Mouse (Mus musculus) olfactory bulb, adult 2 months (tissue): ENCODE results near the gene Gadd45b. TPM values are rescaled to one million over a fixed set of nuclear protein-coding genes. Genes with fewer than 3 reads are reported as not detected.

Experiments
- H3K27ac ChIP-seq: fragments of 200-500 bp; 2 replicates; pipeline ENCODE4 v1.5.1; 2012; ENCODE audit warnings: low read depth, low read length; ENCODE audit not compliant: insufficient read depth
- H3K4me1 ChIP-seq: fragments of 200-500 bp; 2 replicates; pipeline ENCODE4 v1.6.1; 2012; ENCODE audit warnings: low read length; ENCODE audit not compliant: control insufficient read depth, insufficient read depth
- H3K4me3 ChIP-seq: fragments of 200-500 bp; 2 replicates; pipeline ENCODE4 v1.5.1; 2012; ENCODE audit warnings: mild to moderate bottlenecking, low read depth, low read length, moderate library complexity; ENCODE audit not compliant: insufficient read depth
- CTCF ChIP-seq: fragments of 200-500 bp; IDR thresholded peaks from 2 replicates; pipeline ENCODE4 v1.5.1; 2012; ENCODE audit warnings: low read depth, mild to moderate bottlenecking, low read length, moderate library complexity; ENCODE audit not compliant: insufficient read depth
- POLR2A ChIP-seq: fragments of 200-500 bp; IDR thresholded peaks from 2 replicates; pipeline ENCODE4 v1.6.1; 2012; ENCODE audit warnings: mild to moderate bottlenecking, low read depth, low read length, moderate library complexity; ENCODE audit not compliant: insufficient read depth
- WGBS: fragments of 180-500 bp; shearing (Covaris S2); methylation state at CpG from one replicate; pipeline ENCODE4 v1.1.7; 2018; 5-methylcytosine and 5-hydroxymethylcytosine counted together
- polyA plus RNA-seq: library from polyadenylated mRNA; stranded (reverse); fragments of >200 nt; gene quantifications from 2 replicates; pipeline ENCODE4 v1.2.4, GENCODE M21; 2012; ENCODE audit warnings: low replicate concordance; ENCODE audit not compliant: missing spikeins, insufficient read depth, insufficient read length

The Gadd45b gene
- polyA plus RNA-seq, 1 experiment: not detected

DNA sequence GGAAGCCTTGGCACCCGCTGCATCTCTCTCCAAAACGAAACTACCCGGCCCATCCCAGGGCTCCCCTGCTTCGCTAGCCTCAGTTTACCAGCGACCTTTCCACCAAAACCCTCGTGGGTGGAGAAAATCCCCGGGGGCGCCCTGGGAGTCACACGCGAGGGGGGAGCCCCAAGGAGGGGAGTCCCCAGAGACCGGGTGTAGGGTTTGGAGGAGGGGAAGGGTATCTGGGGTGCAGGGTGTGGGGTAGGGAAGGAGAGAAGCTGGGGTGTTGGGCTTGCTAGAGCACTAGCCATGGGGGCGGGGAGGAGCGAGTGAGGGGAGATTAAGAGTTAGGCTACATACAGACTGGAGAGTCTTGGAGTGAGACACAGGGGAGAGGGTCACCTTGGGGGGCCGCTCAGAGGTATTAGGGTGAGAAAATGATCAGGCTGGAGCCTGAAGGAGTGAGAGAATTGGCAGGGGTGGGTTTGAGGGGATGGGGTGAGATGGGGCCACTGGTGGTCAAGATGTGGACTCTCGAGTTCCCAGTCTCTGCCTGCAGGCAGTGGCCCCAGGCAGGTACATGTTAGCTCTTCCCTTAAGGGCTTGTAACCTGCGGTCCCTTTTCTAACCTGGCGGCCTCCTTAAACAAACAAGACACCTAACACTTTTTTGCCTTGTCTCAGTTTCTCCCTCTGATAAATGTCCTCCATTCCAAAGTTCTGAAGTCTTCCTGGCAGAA, 3.0 kb downstream of the Gadd45b start:
- no peak overlapping the region for H3K27ac ChIP-seq
- no peak overlapping the region; the same call in 1 of the 2 replicates for H3K4me3 ChIP-seq
- 6% methylated on average over 17 of the region's 17 CpGs for WGBS
- TF ChIP-seq CTCF: no peak
- no peak for TF ChIP-seq POLR2A
- H3K4me1 ChIP-seq: peaks cover 61% of the 10 kb centered on the region

DNA sequence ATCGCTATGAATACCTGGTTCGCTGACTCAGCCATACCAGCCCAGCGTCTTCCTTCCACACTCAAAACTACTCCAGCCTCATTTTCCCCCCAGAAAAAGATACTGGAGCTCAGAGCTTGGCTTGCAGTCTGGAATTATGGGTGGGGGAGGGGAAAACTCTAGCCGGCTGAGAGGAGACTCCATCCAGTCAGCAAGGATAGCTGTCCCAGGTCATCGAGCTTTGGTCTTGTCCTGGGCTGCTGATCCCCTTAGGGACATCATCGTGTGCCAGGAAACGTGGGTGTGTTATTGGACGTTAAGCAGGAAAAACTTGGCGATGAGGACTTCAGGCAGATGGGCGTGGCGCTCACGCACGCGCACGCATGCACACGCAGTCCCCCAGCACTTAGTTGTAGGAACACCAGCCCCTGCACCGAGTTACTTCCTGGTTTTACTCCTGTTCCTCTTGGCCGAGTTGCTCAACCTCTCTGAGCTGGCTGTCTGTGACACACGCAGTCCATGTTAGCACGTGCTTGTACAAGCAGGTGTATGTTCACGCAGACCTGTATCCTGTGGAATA, 3.6 kb downstream of the Gadd45b start:
- TF ChIP-seq CTCF (no peak), POLR2A (no peak)
- WGBS: 7% methylated on average over 21 of the region's 21 CpGs
- Histone ChIP-seq H3K4me1 (peaks cover 62% of the 10 kb centered on the region), H3K27ac (no peak overlapping the region), H3K4me3 (no peak overlapping the region)

DNA sequence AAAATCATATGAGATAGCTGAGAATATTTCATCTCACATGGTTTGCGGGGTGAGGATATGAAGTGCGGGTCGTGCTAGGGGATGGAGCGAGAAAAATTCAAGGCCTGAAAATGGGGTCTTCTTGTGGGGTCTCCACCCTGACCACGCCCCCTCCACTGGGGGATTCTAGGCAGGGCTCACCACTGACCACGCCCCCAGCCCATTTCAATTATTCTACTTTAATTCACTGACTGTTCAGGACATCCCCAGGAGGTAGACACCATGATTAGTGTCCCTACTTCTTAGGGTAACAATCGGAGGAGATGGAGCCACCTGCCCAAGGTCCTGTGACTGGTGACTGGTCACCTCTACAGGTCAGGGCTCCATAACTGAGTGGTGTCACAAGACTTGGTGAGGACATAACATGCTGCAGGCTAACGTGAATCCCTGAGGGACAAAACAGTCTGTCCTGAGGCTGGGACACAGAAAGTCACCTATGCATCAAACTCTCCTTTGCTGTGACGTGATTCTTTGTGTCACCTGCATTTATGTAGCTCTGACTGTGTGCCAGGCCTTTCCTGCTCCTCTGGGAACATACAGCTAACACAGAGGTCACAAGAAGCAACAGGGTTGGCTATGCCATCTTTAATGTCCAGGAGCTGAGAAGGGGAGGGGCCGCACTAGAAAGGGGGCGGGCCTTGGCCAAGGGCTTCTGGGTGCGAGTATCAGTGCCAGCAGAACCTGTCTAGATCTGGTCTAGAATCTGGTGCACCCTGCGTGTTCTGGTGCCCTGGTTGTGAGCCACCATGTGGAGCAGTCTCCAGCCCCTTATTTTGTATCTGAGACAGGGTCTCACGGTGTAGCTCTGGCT, 4.5 kb downstream of the Gadd45b start:
- no peak overlapping the region for H3K27ac ChIP-seq
- TF ChIP-seq POLR2A: no peak
- TF ChIP-seq CTCF: no peak
- no peak overlapping the region for H3K4me3 ChIP-seq
- WGBS: 61% methylated on average over 14 of the region's 14 CpGs
- H3K4me1 ChIP-seq: peaks cover 62% of the 10 kb centered on the region

DNA sequence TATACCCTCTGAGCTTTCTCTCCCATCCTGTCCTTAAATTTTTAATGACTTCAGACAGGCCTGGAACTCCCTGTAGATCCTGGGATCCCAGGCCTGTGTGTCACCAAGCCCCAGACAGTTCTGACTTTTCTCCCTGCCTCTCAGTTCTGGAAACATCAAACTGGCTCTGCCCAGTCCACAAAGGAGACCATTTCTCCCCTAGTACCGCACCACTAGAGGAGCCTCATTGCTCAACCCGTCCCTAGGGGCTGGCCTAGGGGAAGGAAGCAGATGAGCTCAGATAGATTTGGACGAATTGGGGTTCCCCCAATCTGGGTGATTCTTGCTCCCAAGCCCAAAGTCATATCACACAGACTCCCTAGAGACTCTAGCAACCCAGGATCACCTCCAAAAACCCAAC, 5.4 kb downstream of the Gadd45b start:
- 54% methylated on average over 3 of the region's 3 CpGs for WGBS
- TF ChIP-seq CTCF (no peak), POLR2A (no peak)
- Histone ChIP-seq H3K4me1 (peaks cover 67% of the 10 kb centered on the region), H3K27ac (no peak overlapping the region), H3K4me3 (no peak overlapping the region)

DNA sequence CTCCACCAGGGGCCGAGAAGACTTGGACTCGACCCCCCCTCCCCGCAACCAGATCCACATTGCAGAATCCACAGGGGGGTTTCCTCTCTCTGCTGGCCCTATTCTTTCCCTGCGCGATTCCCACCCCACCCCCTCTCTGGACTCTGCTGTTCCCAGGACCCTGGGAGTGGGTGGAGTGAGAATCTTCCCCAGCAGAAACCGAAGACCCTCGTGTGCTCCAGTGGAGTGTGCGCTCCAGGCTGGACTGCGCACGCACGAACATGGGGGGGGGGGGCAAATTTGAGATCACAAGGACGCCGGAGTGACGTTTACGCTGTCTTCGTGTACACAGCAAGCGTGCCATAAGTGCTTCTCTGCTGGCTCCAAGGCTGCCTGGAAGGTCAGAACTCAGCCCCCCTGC, 5.8 kb downstream of the Gadd45b start:
- H3K4me1 ChIP-seq: peaks cover 67% of the 10 kb centered on the region
- no peak for TF ChIP-seq POLR2A
- no peak for TF ChIP-seq CTCF
- WGBS: 6% methylated on average over 17 of the region's 17 CpGs
- no peak overlapping the region for H3K4me3 ChIP-seq
- H3K27ac ChIP-seq: no peak overlapping the region

DNA sequence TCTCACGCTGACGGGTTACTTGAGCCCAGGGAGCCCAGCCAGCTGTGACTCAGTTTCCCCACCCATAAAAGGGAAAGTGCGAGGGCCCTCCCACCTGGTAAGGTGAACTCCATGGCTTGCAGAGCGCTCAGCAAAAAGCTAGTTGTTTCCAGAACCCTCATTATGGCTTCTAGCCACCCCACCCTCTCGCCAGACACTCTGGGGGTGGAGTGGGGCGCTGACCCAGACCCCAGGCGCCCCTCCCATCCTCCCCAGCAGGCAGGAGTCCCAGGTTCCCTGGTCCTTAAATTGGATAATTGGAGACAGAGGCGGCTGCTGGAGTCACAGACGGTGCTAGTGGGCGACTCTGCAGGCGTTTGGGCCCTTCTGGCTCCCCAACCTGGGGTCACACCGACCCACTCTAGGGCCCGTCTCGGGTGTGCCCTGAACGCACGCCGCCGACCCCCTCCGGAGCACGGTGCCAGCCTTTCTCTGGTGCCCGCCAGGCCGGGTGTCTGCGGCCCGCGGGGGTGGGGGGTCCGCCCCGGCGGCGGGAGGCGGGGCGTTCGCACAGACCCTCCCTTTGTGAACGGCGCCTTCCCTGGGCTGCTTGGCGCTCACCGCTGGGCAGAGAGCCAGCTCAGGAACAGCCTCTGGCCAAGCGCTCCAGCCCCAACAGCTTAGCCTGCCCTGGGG, 6.4 kb downstream of the Gadd45b start:
- TF ChIP-seq CTCF (no peak), POLR2A (no peak)
- H3K4me3 ChIP-seq: no peak overlapping the region
- WGBS: 6% methylated on average over 37 of the region's 37 CpGs
- H3K4me1 ChIP-seq: peaks cover 67% of the 10 kb centered on the region
- no peak overlapping the region for H3K27ac ChIP-seq

DNA sequence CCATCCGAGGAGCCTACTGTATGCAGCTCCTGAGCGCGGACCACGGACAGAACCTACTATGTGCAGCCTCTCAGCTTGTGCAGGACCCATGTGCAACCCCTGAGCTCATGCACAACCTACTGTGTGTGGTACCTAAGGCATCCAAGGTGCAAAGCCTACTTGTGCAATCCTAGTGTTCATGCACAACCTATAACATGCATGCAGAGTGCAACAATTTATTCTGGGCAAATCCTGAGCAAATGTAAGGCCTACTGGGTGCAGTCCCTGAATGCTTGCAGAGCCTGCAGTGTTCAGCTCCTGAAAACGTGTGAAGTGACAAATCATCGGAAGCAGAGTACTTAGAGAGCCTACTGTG, 6.9 kb downstream of the Gadd45b start:
- no peak for TF ChIP-seq POLR2A
- no peak for TF ChIP-seq CTCF
- H3K27ac ChIP-seq: no peak overlapping the region
- whole genome bisulfite sequencing: 29% methylated on average over 6 of the region's 6 CpGs
- peaks cover 65% of the 10 kb centered on the region for H3K4me1 ChIP-seq
- no peak overlapping the region for H3K4me3 ChIP-seq

DNA sequence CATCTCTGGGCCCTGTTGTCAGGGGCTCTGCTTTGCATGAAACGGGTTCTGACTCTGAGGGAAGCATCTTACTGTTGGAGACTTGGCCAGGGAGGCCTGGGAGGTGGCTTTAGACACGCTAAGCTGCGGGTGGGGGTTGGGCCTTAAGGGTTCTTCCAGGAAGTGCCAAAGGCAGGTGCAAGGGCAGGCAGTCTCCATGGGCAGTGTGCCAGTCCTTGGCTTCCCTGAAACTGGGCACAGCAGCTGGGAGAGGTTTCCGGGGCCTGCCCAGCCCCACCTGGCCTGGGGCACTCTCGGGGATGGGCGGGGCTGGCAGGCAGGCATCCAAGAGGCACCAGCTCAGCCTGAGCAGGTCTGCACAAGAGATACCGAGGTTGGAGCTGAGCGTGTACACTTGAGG, 7.8 kb downstream of the Gadd45b start:
- Histone ChIP-seq H3K4me1 (peaks cover 56% of the 10 kb centered on the region), H3K27ac (no peak overlapping the region), H3K4me3 (no peak overlapping the region)
- WGBS: 44% methylated on average over 8 of the region's 8 CpGs
- TF ChIP-seq POLR2A: no peak
- no peak for TF ChIP-seq CTCF
